Mouse (Mus musculus) kidney, postnatal 4 days (tissue): ENCODE measurements at regions not wholly inside any gene's neighbourhood (a gene's known extent, or its start where the extent isn't known, plus 50 kb on each side); places are given as distances from the start of the nearest gene placed in this dataset.

Experiments used
- DNase-seq, 2 experiments: peaks; one replicate each; pipeline ENCODE4 v3.0.0; 2021; ENCODE audit warnings: mixed read lengths in 2 of 2

GRCm38 (mm10) chr12:47466740-47467139 is 648.0 kb upstream of the Nova1 start:
- DNase-seq = no peak

DNA sequence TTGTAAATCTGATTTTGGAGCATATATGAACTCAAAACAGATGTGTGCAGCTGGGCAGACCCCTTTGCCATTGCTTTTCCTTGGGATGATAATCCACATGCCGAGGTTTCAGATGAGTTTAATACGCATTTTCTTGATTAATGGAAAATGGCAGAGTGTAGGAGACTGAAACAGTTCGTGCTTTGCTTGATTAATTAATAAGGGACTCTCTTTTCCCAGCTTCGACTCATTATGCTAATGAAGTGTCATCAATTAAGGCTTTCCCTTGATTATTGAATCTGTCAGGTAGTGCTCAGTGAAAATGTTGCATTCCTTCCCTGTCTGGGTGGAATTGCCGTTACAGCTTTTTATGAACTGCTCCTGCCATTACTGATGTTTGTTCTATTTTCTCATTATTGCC is 647.2 kb upstream of the Nova1 start:
- DNase-seq = no peak

DNA sequence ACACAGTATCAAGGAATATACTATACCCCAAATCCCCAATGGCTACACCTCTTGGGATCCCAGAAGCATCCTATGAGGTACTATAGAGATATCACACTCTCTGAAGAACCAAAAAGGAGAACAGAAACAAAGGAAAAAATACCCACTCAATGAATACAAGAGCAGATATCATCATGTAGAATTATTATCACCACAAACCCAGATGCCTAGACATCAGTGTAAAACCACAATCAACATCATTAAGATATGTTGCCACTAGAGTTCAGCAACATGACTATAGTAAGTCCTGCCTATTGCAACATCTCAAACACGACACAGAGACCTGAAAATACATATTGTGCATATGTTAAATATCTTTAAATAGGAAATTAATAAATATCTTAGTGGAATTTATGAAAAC is 612.9 kb upstream of the Nova1 start:
- no peak for DNase-seq

DNA sequence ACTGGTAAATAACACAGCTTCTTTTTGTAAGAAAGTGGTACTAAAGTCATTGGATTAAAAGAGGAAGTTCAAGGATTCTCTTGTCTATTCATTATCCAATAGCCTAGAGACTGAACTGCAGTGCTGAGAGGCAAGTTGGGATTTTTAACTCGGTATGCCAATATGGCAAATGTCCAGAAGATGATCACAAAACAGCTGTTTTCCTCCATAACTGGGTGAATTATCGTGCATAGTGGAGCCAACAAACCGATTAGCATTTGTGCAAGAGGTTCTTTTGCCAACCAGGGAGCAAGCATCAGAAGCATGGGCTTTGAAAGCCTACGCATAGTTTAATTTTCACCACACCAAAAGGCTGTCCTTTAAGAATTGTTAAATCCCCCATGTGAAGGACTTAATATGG is 593.5 kb upstream of the Nova1 start:
- no peak for DNase-seq

DNA sequence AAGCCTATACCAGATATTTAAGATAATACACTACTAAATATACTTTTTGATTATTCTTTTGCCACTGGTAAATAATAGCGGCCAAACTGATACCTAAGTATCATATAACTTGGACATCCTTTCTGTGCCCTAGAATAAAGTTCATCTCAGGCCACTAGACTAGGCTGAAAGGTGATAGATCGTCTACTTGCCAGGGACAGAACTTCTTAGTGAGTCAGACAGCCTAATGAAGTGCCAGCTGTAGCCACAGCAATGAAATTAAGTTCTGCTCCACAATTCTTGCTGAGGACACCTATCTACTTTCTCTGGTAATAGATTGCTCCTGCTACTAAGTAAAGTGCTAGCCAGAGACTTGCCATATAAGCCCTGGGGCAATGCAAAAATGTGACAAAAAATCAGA is 587.8 kb upstream of the Nova1 start:
- DNase-seq = no peak

DNA sequence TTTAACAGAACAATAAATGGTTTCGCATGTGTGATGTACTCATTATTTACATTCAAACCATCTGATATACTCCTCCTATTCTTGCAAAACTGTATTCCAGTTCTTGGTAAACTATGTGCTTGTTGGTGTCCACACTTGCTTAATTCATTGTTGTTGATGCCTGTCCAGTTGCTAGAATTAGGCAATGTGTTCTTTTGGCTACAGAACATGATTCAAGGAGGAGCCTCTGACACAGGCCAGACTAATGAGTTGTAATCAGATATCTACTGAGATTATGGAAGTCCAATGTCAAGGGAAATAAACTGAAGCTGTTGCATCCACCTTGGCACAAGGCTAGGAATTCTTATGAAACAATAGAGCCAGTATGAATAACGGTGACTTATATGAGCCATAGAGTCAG is 587.4 kb upstream of the Nova1 start:
- no peak for DNase-seq

GRCm38 (mm10) chr12:47383225-47383624 is 564.5 kb upstream of the Nova1 start:
- DNase-seq = no peak

GRCm38 (mm10) chr12:47353269-47353668 is 534.5 kb upstream of the Nova1 start:
- DNase-seq = no peak

- no peak for DNase-seq
These were observed 532.5 kb upstream of the Nova1 start for GRCm38 (mm10) chr12:47351229-47351628.

DNA sequence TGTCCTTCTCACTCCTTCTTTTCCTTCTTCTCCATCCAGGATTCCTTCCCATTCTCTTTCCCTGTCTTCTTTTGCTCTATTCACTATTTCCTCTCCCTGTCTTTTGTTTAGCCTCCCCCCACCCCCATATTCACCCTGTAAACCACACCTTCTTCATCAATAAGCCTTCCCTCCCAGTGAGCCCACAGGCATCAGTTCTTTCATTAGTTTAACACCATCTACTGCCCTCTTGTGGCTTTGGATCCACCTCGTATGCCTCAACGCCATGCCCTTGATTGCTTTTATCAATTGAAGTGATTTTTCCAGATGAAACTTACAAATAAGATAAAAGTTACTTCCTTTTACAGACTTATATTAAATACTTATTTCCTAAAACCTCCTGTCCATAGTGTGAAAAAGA is 494.7 kb upstream of the Nova1 start:
- peak; percentile 7 to 8 for DNase-seq

DNA sequence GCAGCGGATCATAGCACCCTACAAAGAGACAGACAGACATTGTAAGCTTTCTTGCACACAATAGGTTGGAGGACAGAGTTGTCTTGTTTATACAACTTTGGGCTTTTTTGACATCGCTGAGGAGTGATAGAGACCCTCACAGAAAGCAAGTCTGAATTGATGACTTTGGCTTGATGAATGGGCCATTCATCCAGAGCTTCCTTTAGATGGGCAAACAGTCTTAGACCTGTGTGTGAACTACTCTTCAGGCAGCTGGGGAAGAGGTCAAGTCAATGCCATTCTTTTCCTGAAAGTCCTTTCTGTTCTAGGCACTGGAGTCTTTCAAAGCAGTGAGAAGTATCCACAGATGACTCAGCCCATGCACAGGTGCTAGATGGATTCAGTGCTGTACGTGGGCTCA is 457.2 kb upstream of the Nova1 start:
- DNase-seq = no peak

DNA sequence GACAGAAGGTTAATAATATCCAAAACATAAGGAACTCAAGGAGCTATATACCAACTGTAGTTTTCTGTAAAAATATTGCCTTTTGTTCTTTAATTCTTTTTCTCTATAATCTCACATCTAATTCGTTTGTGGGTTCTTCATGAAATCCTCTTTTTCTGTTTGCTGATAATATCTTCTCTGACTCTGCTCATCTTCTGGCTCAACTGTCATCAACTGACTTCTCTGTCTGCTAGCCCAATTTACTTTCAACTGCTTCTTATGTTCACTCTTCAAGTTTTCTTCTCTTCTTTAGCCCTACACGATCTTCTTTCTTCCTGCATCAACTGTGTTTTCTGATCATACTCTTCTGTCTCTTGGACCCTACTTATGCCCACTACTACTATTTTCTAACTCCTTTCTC is 453.6 kb upstream of the Nova1 start:
- DNase-seq = no peak

GRCm38 (mm10) chr12:47264118-47264517 is 445.4 kb upstream of the Nova1 start:
- DNase-seq = no peak

DNA sequence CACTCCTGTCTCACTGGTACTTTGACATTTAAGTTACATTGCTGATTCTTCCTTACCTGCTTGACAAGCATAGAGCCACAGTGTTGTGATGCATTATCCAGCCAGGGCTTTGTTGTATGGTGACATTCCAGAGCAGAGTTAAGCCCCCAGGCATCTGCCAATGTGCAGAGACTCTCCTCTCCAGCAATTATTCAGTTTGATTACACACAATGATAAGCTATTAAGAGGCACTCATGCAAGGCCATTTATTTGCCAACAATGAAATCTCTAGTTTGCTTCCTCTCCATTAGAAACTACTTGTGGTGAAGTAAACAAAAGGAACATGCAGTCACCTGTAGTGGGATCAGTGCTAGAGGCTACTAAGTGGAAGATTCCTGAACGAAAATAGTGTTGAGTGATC is 444.7 kb upstream of the Nova1 start:
- DNase-seq = peak in 1 of 2 experiments; percentile 1

- peak; percentile 22 to 25 for DNase-seq
These were observed 433.6 kb upstream of the Nova1 start for GRCm38 (mm10) chr12:47252306-47252705.

DNA sequence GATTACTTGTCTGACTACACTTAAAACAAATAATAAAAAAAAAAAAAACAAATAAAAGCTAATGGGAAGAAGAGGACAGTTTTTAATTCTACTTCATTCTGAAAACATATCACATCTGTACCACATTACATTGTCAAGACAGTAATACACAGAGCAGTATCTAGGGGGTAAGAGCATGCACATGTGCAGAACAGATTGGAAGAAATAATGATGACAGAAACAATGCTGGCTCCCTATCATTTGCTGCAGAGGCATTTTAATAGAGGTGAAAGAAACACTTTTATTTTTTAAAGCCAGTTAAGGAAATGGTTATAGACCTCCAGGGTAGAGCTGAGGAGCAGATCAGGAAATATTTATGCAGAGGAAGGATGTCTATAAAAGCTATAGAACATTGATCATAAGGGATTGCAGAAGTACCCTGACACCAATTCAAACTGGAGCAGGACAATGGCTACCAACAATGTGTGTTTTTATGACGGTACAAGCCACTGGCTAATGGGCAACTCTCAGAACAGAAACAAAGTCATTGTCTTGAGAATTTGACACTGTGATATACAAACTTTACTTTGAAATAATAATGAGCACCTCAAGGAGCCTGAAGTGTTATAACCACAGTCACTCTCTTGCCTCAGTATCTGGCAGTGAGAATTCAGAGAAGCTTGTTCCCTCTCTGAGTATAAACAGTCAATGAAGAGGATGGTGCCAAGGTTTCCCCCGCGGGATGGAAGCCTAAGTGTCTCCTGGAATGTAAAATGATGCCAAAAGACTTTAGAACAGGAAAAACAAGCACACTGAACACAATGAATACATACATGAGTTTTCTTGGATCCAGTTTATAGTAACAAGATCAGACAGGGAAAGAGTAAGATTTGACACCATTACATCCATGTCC is 425.1 kb upstream of the Nova1 start:
- DNase-seq = no peak

DNA sequence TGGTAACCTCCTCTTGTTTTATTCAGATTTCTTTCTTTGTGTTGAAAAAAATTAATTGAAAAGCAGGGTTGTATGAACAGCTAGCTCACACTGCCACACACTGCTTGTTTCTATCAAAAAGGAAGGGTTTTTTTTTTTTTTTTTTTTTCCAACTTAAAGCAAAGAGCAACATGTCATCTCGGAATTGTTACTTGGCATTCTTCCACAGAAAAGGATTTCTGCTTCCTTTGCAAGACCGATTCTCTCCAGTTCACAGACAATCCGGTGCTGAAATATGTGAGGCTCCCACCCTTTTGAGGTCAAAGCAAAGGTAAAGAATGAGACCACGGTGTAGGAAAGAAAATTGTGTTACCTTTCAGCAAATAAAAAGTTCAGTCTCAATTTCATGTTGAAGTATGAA is 401.3 kb upstream of the Nova1 start:
- DNase-seq = no peak

DNA sequence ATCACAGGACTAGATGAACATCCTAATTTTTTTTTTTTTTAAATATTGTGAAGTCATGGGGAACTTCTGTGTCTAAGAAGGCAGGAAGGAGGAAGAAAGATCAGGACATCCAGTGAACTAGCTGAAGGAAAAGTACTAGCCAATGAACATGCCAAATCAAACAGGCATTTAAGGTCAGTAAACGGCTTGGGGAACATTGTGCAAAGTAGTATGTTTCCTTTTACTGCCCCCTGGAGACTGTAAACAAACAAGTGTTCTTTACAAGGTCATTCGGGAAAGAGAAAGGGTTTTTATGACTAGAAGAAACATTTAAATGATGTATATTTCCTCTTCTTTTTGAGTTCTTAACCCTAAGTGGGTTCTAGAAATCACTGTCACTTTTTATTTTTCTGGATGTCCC is 400.6 kb upstream of the Nova1 start:
- DNase-seq = no peak

GRCm38 (mm10) chr12:47211417-47212104 is 392.8 kb upstream of the Nova1 start:
- no peak for DNase-seq

- DNase-seq = no peak
These were observed 384.2 kb upstream of the Nova1 start for GRCm38 (mm10) chr12:47202936-47203335.

DNA sequence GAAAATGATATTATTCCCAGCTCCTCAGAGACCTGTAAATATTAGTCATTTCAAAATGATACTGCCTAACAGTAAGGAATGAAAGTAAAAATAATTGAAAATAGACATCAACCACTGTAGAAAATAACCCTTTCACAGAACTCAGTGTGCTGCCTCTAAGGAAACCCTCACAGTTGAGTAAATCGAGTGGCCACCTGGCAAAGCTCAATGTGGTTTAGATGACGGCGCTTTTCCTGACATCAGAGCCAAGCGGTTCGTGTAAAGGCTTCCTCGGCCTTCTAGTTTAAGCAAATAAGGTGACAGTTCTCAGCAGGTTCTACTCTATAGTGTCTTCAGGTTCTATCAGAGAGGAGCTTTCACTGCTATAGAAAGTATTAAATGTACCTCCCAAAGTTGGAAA is 379.9 kb upstream of the Nova1 start:
- no peak for DNase-seq

- DNase-seq = no peak
These were observed 346.0 kb upstream of the Nova1 start for GRCm38 (mm10) chr12:47164736-47165135.

DNA sequence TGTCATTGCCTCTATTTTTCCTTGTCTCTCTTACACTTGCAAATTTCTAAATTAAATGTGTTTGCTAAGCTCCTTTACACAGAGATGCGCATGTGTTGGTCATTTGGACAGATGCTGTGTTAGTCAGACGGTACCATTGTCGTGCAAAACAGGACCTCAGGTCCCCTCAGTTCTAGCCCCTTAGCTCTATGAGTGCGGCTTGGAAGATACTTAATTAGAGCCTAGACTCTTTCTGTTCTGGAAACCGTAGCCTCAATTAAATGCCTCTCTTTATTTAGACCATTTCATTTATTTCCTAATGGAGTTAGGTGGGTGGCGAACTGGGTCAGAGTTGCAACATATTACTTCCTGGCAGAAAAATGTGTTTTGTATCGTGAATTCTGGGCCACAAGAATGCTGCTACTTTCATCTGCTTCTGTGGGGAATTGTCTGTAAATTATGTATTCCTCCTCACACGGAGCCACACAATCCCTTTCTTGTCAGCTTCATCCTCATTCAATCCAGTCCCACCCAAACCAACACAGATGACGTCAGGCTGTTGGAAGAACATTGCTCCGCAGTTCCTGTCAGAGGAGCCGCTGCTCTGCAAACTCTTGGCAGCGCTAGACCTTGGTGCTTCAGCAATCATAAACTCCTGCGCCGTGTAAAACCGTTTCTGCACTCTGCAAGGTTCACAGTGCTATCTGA is 345.4 kb upstream of the Nova1 start:
- DNase-seq = peak; percentile 9 to 27

GRCm38 (mm10) chr12:47163171-47163570 is 344.4 kb upstream of the Nova1 start:
- DNase-seq = no peak
